Mouse (Mus musculus) cortical plate, adult 2 months (tissue): ENCODE measurements around the gene Dnaaf3.

Source experiments
- CTCF ChIP-seq: fragments of 200-500 bp; IDR thresholded peaks from 2 replicates; pipeline ENCODE4 v1.5.1; 2011; ENCODE audit warnings: mild to moderate bottlenecking, control low read depth, low read length; ENCODE audit not compliant: insufficient read depth; ENCODE audit errors: extremely low read depth
- POLR2A ChIP-seq: fragments of 200-500 bp; IDR thresholded peaks from 2 replicates; pipeline ENCODE4 v1.6.1; 2011; ENCODE audit warnings: mild to moderate bottlenecking, low read length, control low read depth; ENCODE audit not compliant: insufficient read depth; ENCODE audit errors: extremely low read depth

DNA sequence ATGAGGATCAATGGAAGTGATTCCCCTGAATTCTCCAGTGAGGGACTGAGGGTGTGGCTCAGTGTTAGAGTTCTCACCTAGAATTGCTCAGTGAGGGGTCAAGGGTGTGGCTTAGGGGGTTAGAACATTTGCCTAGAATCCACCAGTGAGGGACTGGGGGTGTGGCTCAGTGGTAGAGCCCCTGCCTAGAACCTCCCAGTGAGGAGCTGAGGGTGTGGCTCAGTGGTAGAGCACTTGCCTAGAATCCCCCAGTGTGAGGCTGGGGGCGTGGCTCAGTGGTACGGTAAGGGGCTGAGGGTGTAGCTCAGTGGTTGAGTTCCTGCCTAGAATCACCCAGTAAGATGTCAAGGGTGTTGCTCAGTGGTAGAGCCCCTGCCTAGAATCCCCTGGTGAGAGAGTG is 6.8 kb upstream of the Dnaaf3 start:
- TF ChIP-seq CTCF (no peak), POLR2A (no peak)
